Mouse (Mus musculus) forebrain, embryonic 14.5 days (tissue): ENCODE results near the gene Hal. TPM values are rescaled to one million over a fixed set of nuclear protein-coding genes. Genes with fewer than 3 reads are reported as not detected.

Source experiments
- ATAC-seq: fragments of 200-750 bp; cut with Nextera tagmentation; 2 replicates; pipeline ENCODE4 v1.8.0; 2017; ENCODE audit warnings: mild to moderate bottlenecking, moderate library complexity
- DNase-seq: peaks from one replicate; pipeline ENCODE4 v3.0.0-alpha.2; 2015; ENCODE audit warnings: low spot score
- H3K27ac ChIP-seq: fragments of 300-500 bp; sonication (generic); 2 replicates; pipeline ENCODE4 v1.5.1; 2014; ENCODE audit warnings: low read depth, mild to moderate bottlenecking, control low read depth, low read length, moderate library complexity
- H3K27me3 ChIP-seq: fragments of 300-500 bp; sonication (generic); replicated peaks from 2 replicates; pipeline ENCODE4 v1.6.1; 2014; ENCODE audit warnings: low read length, control low read depth, mixed read lengths; ENCODE audit not compliant: control insufficient read depth, insufficient read depth
- H3K36me3 ChIP-seq: fragments of 300-500 bp; sonication (generic); 2 replicates; pipeline ENCODE4 v1.6.1; 2014; ENCODE audit warnings: low read length, control low read depth; ENCODE audit not compliant: control insufficient read depth, insufficient read depth
- H3K4me1 ChIP-seq: fragments of 300-500 bp; sonication (generic); 2 replicates; pipeline ENCODE4 v1.6.1; 2014; ENCODE audit warnings: antibody characterized with exemption, low read length, control low read depth; ENCODE audit not compliant: control insufficient read depth, insufficient read depth
- H3K4me2 ChIP-seq: fragments of 300-500 bp; sonication (generic); 2 replicates; pipeline ENCODE4 v1.6.1; 2014; ENCODE audit warnings: mild to moderate bottlenecking, control low read depth, low read length
- H3K4me3 ChIP-seq: fragments of 300-500 bp; sonication (generic); 2 replicates; pipeline ENCODE4 v1.5.1; 2014; ENCODE audit warnings: low read depth, low read length, control low read depth
- H3K9ac ChIP-seq: fragments of 300-500 bp; sonication (generic); 2 replicates; pipeline ENCODE4 v1.6.1; 2014; ENCODE audit warnings: mild to moderate bottlenecking, low read length, control low read depth, moderate library complexity
- H3K9me3 ChIP-seq: fragments of 300-500 bp; sonication (generic); replicated peaks from 2 replicates; pipeline ENCODE4 v1.6.1; 2016; ENCODE audit warnings: low read length, control low read depth, mixed read lengths; ENCODE audit not compliant: control insufficient read depth
- WGBS: fragments of 180-500 bp; shearing (Covaris S2); extraction: QIAGEN DNeasy Blood & Tissue Kit; methylation state at CpG from one replicate; pipeline ENCODE4 v1.1.7; 2014; 5-methylcytosine and 5-hydroxymethylcytosine counted together
- polyA plus RNA-seq: library from polyadenylated mRNA; unstranded; fragments of >200 nt; fragmentation: Nextera tagmentation; extraction: Ambion mirVana; gene quantifications from 2 replicates; pipeline ENCODE4 v1.2.1, GENCODE M21; 2014

The Hal gene
- polyA plus RNA-seq, 1 experiment from 2014 or later, result not detected

DNA sequence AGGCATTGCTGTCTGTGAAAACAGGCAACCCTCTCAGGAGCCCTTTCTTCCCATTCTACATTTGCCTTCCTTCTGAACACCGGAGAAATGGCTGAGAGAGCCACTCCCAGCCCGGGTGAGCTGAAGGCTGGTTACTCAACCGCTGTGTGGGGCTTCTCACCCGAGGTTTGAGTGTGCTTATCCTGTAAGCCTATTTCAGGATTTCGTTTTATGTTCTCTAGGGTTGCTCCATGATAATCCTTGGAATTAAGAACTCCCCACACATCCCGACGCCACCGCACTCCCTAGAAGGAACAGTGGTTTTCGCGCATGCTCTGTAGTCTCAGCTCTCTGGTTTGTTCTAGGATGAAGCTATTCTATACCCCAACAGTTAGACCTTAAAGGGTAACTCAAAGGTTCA is 12.8 kb downstream of the Hal start:
- ATAC-seq, result no peak

DNA sequence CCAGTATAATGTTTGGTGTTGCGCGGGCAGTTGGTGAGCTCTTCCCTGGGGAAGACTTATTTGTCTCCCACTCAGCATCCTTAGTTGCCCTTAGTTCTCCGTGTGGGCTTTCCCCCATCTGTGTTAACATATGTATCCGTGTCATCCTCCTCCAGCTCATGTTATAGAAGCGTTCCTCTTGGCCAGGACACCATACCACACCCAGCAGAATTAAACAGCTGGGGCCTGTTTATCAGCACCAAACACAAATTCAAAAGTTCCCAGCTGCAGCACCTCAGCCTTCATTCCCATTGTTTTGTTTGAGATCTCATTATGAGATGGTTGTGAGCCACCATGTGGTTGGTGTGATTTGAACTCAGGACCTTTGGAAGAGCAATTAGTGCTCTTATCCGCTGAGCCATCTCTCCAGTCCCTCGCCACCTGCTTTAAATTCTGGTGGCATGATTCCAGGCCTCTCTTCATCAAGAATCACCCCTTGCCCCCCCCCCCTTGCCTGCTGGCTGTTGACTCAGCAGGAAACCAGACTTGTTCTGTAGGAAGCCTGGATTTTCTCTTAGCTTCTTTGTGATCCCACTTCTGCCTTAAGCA is 19.9 kb downstream of the Hal start:
- H3K4me2 ChIP-seq, result no peak overlapping the region
- H3K4me3 ChIP-seq, result no peak overlapping the region
- no peaks in the 10 kb centered on the region for H3K9me3 ChIP-seq
- H3K27ac ChIP-seq, result no peak overlapping the region
- H3K9ac ChIP-seq, result no peak overlapping the region
- H3K27me3 ChIP-seq, result no peaks in the 10 kb centered on the region
- ATAC-seq (peak; percentile 20; the same call in 1 of the 2 replicates), DNase-seq (peak; percentile 56)
- H3K36me3 ChIP-seq, result no peaks in the 10 kb centered on the region
- 69% methylated on average over 7 of the region's 7 CpGs for WGBS
- H3K4me1 ChIP-seq, result no peaks in the 10 kb centered on the region

More for the DNA sequence above, 12.8 kb downstream of the Hal start:
- H3K9me3 ChIP-seq, result no peaks in the 10 kb centered on the region
- H3K36me3 ChIP-seq, result no peaks in the 10 kb centered on the region
- H3K27me3 ChIP-seq, result no peaks in the 10 kb centered on the region
- no peaks in the 10 kb centered on the region for H3K4me1 ChIP-seq
- H3K9ac ChIP-seq, result no peak overlapping the region
- no peak overlapping the region for H3K4me3 ChIP-seq
- WGBS, result 83% methylated on average over 10 of the region's 10 CpGs
- no peak overlapping the region for H3K27ac ChIP-seq
- no peak for DNase-seq
- H3K4me2 ChIP-seq, result no peak overlapping the region

DNA sequence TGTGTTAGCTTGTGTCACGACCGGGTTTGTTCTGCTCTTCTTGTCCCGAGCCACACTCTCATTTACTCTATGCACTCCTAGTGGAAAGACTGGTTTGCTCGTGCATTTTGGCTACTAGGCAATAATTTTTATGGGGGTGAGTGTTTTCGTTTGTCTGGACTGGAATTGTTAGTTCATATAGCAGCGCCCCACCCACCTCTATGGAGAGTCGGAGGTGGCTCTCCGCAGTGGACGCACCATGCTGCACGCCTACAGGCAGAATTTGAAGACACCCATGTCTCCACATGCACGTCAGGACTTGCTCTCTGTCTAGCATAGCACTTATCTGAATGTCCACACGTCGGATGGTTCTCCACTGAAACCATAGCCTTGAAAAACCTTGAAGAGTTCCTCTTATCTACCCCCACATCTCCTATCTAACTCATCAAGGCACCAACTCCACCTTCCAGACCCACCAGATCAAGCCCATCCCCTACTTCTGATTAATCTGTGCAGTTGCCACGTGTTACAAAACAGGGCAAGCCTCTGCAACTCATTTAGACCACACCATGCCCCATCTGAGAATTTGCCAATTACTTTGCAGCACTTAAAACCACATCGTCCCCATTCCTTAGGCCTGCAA is 21.1 kb downstream of the Hal start:
- Histone ChIP-seq H3K36me3 (no peaks in the 10 kb centered on the region), H3K9me3 (no peaks in the 10 kb centered on the region), H3K9ac (no peak overlapping the region), H3K4me1 (no peaks in the 10 kb centered on the region), H3K4me2 (no peak overlapping the region), H3K4me3 (no peak overlapping the region), H3K27ac (no peak overlapping the region), H3K27me3 (no peaks in the 10 kb centered on the region)
- no peak for ATAC-seq
- no peak for DNase-seq
- 88% methylated on average over 15 of the region's 15 CpGs for whole genome bisulfite sequencing

DNA sequence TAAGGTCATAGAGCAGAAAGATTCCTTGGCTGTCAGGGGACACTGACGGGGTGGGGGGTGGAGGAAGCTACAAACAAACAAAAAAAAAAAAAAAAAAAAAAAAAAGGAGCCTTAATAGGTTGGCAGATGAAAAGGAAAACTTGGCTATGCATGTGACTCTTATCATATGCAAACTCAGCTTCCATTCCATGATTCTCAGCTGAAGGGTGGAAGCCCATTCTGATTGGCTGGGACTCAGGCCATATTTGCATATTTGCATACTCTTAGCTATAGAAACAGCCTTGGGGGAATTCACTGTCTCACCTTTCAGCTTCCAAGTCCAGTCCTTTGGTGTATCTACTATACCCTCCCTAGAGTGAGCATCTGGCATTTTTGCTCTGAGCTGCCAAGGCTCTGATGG is 26.9 kb downstream of the Hal start:
- Histone ChIP-seq H3K9ac (no peak overlapping the region), H3K4me3 (no peak overlapping the region), H3K36me3 (no peaks in the 10 kb centered on the region), H3K9me3 (no peaks in the 10 kb centered on the region), H3K27me3 (no peaks in the 10 kb centered on the region), H3K27ac (no peak overlapping the region), H3K4me1 (no peaks in the 10 kb centered on the region), H3K4me2 (no peak overlapping the region)
- 19% methylated on average over 1 of the region's 1 CpGs for WGBS
- ATAC-seq, result peak; percentile 92
- DNase-seq, result peak; percentile 89

DNA sequence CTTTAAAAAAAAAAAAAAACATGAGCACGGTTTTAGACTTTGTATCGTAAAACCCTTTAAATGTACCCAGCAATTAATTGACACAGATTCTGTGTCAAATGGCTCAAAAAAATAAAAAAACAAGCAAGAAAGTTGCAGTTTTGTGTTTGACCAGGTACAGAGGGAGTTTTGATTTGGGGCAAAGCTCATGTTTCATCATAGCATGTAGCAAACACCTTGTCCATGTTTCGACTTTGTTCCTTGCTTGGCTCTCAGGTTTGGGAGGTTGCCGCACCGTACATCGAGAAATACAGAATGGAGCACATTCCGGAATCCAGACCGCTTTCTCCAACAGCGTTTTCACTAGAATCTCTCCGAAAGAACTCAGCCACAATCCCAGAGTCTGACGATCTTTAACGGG is 27.4 kb downstream of the Hal start:
- DNase-seq, result no peak
- Histone ChIP-seq H3K4me1 (no peaks in the 10 kb centered on the region), H3K4me2 (no peak overlapping the region), H3K36me3 (no peaks in the 10 kb centered on the region), H3K27ac (no peak overlapping the region), H3K9ac (no peak overlapping the region), H3K27me3 (no peaks in the 10 kb centered on the region), H3K4me3 (no peak overlapping the region), H3K9me3 (no peaks in the 10 kb centered on the region)
- 88% methylated on average over 12 of the region's 12 CpGs for WGBS
- ATAC-seq, result no peak

DNA sequence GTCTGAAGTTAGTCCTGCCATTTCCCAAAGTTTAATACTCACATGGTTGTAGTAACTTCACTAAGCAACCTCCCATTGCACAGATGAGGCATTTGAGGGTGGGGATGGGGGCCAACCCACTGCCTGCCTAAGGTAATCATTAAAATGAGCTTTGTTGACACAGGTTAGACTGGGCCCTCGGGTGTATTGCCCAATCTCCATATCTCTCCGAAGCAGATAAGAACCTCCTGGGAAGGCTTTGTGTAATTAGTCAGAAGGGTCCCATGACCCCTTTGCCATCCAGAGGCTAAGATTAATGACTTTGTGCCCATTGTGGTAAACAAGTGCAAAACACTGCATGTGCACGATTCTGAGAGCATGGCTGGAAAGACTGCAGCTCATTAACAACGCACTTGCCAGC is 29.2 kb downstream of the Hal start:
- Histone ChIP-seq H3K27me3 (no peaks in the 10 kb centered on the region), H3K9me3 (no peaks in the 10 kb centered on the region), H3K4me1 (no peaks in the 10 kb centered on the region), H3K9ac (no peak overlapping the region), H3K4me3 (no peak overlapping the region), H3K27ac (no peak overlapping the region), H3K4me2 (no peak overlapping the region), H3K36me3 (no peaks in the 10 kb centered on the region)
- no peak for DNase-seq
- WGBS, result 72% methylated on average over 4 of the region's 4 CpGs
- no peak for ATAC-seq

DNA sequence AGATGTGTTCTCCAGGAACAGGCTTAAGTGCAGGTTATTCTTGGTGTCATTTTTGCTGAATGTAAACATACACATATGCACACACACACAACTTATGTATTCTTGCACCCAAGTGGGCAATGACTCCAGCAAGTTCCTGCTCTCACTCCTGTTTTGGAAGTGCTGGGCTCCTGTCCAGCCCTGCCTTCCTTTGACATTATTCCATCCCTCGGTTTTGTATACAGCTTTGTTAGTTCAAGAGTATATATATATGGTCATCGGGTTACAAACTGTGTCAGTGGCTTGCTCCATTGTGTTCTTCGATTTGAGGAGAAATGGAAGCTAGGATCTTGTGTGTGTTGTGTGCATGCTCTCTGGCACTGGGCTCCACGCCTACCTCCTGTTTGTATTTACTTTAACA is 29.6 kb downstream of the Hal start:
- H3K4me2 ChIP-seq, result no peak overlapping the region
- no peaks in the 10 kb centered on the region for H3K9me3 ChIP-seq
- WGBS, result 87% methylated on average over 4 of the region's 4 CpGs
- no peaks in the 10 kb centered on the region for H3K36me3 ChIP-seq
- DNase-seq (no peak), ATAC-seq (no peak)
- H3K27ac ChIP-seq, result no peak overlapping the region
- H3K4me3 ChIP-seq, result no peak overlapping the region
- no peaks in the 10 kb centered on the region for H3K27me3 ChIP-seq
- H3K9ac ChIP-seq, result no peak overlapping the region
- no peaks in the 10 kb centered on the region for H3K4me1 ChIP-seq

DNA sequence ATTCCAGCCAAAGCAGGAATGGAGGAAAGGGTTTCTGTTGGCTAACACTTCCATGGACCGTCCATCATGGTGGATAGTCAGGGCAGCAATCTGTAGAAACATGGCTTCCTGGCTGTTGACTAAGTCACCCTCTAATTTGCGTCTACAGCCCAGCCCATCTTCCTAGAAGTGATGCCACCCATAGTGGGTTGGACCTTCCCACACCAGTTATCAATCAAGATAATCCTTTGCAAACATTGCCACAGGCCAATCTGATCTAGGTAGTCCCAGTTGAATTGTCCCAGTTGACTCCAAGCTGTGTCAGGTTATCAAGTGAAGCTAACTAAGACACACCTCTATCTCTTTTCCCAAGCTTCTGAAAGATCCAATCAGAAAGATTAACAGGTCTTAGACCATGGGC is 30.1 kb downstream of the Hal start:
- Histone ChIP-seq H3K4me3 (no peak overlapping the region), H3K36me3 (no peaks in the 10 kb centered on the region), H3K27me3 (no peaks in the 10 kb centered on the region), H3K9me3 (no peaks in the 10 kb centered on the region), H3K4me1 (no peaks in the 10 kb centered on the region), H3K27ac (no peak overlapping the region), H3K4me2 (no peak overlapping the region), H3K9ac (no peak overlapping the region)
- ATAC-seq (no peak), DNase-seq (no peak)
- 90% methylated on average over 2 of the region's 2 CpGs for WGBS

DNA sequence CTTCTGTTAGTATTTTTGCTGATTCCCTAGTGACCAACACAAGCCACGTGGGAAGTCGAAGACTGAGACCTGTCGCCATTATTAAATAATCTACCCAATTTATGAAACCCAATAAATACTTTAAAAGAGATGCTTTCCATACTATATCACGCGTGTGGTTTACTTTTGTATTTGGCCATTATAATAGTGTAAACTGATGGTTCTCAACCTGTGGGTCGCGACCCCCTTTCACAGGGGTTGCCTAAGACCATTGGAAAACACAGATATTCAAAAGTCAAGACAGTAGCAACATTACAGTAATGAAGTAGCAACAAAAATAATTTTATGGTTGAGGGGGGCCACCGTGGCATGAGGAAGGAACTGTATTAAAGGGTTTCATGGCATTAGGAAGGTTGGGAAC is 30.6 kb downstream of the Hal start:
- no peak overlapping the region for H3K9ac ChIP-seq
- H3K27me3 ChIP-seq, result no peaks in the 10 kb centered on the region
- no peaks in the 10 kb centered on the region for H3K4me1 ChIP-seq
- no peak for DNase-seq
- H3K4me2 ChIP-seq, result no peak overlapping the region
- no peak overlapping the region for H3K27ac ChIP-seq
- no peaks in the 10 kb centered on the region for H3K9me3 ChIP-seq
- 94% methylated on average over 8 of the region's 8 CpGs for WGBS
- ATAC-seq, result no peak
- no peaks in the 10 kb centered on the region for H3K36me3 ChIP-seq
- no peak overlapping the region for H3K4me3 ChIP-seq
